Mouse (Mus musculus) urinary bladder, postnatal 36 days (tissue): ENCODE data around the gene Tmprss12.
A peak's percentile ranks its signal among the peaks of the same experiment; 100 is the strongest.
"Not testable (repeated sequence)": the region's sequence is repeated elsewhere in the genome, so short reads cannot be mapped to it uniquely, and the experiment has no call there.

Source experiments
- DNase-seq, 2 experiments: peaks; one replicate each; pipeline ENCODE4 v3.0.0; 2022; ENCODE audit warnings: low spot score in 2 of 2, mixed read lengths in 1 of 2

Tmprss12 gene

DNA sequence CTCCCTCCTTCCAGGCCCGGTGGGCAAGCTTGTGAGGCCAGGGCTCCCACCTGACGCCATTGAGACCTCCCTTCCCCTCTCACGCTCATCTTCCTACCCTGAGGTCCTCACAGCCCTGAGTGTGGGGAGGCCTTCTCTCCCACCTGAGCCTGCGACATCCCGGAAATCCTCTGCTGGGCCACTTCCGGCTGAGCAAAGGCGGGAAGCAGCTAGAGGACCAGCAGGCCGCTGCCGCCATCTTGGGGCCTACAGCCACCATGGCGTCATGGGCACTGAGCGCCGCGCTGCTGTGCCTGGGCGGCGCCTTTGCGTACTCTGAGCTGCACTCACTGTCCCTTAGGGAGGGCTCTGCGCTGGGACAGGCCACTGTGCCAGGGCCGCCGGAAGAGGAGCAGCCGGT, at the start of gene Tmprss12:
Tmprss12 (plus strand) TSS at position 212 of the 400 bp plus-strand sequence.
- no peak for DNase-seq

DNA sequence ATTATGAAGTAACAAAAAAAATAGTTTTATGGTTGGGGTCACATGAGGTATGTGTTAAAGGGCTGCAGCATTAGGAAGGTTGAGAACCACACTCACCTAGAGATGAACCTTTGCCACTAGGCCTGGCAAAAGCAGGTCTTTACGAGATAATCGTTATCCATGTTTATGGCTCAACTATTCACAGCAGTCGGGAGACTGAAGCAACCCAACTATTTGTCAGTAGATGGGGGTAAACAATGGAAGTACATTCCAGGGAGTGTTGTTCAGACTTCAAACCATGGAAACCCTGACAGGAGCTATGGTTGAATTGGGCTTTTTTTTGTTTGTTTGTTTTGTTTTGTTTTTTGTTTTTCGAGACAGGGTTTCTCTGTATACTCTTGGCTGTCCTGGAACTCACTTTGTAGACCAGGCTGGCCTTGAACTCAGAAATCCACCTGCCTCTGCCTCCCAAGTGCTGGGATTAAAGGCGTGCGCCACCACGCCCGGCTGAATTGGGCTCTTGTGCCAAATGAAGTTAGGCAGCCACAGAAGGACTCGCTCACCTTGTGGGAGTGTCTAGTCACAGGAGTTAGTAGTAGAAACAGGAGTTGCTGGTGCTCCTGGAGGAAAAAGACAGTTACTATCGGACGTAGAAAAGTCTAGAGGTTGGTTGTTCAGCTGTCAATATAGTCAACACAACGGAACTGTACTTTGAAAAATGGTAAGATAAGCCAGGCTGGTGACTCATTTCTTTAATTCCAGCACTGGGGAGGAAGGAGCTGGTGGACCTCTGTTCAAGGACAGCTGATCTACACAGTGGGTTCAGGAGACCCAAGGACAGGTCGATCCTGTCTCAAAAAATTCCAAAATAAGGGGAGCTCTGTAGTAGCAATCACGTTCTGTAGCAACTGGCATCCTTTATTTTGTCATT, 48.8 kb upstream of the Tmprss12 start:
- DNase-seq = no peak

DNA sequence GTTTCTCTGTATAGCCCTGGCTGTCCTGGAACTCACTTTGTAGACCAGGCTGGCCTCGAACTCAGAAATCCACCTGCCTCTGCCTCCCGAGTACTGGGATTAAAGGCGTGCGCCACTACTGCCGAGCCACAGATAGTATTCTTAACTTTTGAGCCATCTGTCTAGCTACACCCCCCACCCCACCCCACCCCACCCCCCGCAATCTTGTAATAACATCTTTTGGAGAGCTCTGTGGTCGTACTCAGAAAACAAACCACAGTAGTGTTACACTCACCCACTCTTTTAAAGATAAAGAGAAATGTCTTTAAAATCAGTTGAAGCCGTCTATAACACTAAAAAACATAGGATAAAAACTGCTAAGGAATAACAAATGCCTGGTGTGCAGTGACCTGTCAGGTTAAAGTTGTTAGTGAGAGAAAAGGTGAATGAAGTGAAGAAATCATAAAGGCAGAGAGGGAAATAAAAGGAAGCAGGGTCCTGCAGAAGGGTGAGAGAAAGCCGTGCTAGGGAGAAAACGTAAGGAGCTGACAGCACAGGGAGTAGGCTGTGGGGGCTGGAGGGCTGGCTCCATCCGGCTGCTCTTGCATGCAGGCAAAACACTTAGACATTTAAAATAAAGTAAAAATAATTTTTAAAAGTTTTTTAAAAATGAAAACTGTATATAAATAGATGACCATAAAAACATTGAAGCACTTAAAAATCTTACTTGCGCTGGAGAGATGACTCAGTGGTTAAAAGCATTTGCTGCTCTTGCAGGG, 45.2 kb upstream of the Tmprss12 start:
- no peak for DNase-seq

DNA sequence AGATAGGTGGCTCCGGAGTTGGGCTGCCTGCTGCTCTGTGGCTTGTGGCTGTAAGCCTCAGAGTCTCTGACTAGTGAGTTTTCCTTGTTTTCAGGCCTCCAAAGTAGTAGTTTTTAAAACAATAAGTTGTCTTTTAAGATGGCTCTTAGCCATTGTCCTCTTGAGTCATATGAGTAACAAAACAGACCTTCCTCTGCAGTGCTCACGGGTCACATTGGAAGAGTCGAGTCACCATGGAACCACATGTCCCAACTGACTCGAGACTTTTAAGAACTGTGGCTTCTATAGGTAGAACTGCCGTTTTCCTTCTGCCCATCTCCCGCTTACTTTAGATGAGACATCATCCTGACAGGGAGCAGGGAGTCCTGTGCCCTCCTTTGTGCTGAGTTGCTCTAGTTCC, 43.7 kb upstream of the Tmprss12 start:
- DNase-seq = no peak

DNA sequence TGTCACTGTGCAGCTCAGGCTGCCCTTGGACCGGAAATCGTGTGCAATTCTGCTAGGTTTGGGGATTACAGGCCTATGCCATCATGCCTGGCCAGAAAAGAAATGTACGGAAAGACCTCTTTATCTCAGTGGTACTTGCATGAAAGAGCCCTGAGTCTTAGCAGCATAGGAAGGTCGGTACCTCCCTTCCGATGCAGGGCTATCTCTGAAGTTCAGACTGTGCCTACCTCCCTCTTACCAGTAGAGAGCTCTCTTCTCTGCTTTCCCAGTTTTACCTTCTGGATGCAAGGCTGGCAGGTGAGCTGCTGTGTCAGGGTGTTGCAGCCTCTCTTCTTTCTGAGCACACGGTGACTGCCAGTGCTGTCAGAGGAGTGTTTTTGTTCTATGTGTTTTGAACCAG, 38.9 kb upstream of the Tmprss12 start:
- no peak for DNase-seq

DNA sequence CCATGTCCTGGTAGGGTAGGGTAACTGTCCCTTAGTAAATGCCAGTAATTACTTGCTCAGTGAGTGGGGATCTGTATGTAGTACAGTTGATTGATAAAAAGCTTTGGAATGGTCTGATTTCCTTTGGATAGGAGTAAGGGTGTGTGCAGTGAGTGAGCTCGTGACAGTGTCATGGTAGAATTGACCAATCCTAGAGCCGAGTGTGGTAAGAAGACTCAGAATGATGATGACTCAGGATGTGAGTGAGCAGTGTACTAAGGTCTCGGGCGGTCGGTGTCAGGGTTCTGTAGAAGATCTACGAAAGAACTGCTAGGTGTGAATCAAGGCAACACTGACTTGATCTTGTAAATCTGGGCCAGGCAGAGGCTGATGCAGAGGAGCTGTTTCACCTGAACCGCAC, 34.7 kb upstream of the Tmprss12 start:
- no peak for DNase-seq

DNA sequence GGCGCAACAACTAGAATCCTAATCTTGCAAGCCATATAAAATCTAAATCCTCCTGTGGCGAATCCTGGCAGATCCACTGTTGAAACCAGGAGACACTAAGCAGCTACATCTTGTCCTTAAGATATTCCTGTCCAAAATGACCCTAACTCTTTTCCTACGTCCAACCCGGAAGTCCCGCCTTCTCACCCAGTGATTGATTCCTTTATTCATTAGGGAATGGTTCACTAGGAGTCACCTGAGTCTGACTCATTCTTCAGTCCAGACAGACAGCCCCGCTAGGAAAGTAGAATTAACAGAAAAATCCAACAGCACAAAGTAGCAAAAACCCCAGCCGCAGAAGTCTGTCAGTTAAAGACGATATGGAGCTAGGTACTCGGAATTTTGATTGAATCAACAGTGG, 33.3 kb upstream of the Tmprss12 start:
- no peak for DNase-seq

DNA sequence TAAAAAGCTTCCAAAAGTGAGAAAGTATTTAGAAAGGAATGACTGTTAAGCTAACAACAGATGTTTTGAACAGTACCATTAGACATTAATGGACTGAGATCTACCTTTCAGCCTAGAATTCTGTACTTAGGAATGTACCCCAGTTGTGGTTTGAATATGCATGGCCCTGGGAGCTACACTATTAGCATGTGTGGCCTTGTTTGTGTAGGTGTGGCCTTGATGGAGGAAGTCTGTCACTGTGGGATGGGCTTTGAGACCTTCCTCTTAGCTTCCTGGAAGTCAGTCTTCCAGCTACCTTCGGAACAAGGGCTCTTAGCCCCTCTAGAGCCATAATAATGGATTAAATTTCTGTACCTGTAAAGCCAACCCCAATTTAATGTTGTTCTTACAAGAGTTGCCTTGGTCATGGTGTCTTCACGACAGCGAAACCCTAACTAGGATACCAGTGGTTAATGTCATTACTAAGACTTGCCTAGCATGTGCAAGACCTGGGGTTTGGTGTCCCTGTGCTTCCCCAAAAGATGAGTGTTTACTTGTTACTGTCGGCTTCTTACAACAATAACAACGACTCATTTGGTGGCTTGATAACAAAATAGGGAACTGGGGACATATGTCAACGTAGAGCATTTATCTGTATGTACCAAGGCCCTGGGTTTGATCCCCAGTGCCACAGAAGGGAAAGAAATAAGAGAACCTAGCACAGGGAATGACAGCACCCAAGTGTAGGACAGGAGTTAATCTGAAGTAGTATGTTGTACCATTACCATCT, 31.8 kb upstream of the Tmprss12 start:
- no peak for DNase-seq

DNA sequence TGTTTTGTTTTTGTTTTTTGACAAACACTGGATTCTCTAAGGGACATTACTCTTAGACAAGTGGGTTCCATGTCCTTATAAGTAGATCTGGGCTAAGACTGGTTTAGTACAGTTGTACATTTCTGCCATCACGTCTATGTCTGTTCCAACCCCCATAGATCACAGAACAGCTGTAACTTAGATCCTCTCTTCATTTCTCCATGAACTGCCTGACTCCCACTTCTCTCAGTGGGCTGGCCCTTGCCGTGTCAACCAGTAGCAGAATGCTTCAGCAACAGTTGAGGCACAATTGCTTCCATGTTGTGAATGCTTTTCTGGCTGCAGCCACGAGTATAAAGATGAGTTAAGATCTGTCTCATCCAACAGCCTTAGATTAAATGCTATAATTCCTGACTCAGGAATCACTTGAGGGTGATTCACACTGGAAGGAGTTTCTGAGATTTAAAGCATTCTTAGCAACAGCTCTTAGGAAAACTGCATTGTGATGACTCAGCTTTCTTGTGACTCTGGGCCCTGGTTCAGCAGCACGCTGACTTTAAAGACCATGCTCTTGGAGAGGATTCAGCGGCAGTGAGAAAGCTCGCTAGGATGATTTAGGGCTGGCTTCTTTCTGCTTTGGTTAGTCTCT, 29.4 kb upstream of the Tmprss12 start:
- DNase-seq = peak in 1 of 2 experiments; percentile 18

DNA sequence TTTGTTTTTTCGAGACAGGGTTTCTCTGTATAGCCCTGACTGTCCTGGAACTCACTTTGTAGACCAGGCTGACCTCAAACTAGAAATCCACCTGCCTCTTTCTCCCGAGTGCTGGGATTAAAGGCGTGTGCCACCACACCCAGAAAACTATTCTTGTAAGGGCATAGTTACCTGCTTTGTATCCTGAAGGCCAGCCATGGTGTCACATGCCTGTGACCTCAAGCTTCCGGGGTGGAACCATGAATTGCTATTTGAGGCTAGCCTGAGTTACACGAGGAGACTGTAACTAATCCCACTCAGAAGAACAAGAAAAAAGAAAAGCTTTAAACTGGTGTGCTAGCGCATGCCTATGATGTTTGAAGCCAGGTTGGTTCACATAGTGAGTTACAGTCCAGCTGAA, 24.3 kb upstream of the Tmprss12 start:
- DNase-seq = no peak

DNA sequence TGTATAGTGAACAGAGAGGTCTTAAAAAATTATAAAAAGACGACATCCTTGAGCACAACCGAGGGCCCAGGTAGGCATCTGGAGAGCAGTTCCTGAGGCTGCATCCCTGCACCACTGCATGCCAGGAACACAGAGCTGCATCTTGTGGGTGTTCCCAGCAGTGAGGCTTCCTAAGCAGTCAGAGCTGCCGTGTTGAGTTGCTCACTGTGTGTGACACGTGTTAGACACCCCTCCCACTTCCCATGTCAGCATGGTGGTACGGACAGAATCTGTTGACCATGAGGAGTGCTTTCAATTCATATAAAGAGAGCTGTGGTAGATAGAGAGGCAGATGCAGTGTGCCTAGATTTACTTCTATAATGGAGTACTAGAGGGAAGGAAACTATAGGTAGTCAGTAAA, 23.3 kb upstream of the Tmprss12 start:
- no peak for DNase-seq

DNA sequence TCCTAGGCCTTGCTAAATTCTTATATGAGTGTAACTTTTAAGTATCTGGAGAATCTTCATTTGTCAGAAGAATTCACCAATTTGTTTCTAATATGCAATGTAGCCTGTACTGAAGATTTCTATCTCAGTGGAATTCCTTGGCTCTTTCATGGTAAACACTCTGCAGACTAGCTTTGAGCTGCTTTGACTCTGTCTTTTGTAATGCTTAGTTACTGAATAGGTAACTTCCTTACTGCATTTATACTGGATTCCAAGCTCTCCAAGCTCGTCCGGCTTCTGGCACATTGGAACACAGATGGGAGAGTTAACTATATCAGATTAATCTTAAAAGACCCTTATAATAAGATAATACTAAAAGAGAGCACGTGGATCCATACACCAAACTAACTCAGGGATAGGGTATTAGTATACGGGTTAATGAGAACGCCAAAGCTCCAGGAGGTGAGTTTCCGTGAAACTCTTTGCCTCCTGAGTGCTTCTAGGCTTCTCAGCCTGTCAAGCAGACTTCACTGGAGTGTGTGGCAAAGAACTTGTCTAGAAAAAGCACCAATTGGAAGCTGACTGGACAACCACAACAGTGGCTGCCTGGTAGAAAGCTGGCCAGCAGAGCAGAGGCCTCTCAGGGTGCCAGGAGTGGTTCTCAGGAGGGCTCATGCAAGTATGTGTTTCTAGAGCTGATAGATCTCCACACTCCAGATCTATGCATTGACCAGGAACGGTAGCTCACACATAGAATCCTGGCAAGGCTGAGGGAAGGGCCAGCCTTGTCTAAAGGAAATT, 21.8 kb upstream of the Tmprss12 start:
- no peak for DNase-seq

DNA sequence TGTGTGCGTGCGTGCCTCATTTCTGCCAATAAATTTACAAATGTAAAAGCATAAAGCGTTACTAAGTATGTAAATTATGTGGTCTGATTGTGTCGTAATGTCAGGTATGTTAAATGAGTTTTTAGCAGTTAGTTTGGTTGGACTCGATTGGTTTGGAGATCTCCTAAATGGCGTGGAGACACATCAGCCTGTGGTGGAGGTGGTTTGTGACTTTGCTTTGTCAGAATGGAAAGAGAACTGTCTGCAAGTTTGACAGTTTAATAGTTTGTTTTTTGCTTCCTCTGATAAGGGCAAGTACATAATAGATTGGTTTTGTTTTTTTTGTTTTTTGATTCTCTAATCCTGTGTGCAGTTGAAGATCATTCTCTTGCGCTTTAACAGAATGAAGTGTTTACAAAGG, 20.3 kb upstream of the Tmprss12 start:
- not testable (repeated sequence) for DNase-seq

DNA sequence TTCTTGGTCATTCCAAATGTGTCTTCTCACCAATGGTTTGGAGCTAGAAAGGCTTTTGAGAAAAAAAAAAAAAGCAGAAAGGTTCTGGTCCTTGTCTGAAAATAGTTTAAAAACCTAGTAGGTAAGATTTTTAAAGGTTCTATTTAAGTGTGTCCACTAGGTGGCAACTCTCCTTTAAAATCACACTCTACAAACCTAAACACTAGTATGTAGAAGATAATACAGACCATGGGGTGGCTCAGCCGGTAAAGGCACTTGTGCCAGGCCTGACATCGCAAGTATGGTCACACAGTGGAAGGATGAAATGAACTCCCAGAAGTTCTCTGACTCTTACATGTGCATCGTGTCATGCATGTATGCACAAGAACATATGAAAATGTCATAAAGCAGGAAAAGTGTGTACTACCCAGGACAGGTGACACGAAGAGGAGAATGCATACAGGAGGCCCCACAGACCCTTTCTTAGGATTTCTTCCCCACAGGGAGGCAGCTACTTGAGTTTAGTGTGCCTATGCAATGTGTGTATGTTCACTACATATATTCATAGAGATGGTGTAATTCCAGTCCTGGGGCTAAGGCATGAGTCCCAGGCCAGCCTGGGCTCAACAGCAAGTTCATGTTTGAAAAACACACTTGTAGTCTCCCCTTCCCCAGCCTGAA, 17.3 kb upstream of the Tmprss12 start:
- no peak for DNase-seq

DNA sequence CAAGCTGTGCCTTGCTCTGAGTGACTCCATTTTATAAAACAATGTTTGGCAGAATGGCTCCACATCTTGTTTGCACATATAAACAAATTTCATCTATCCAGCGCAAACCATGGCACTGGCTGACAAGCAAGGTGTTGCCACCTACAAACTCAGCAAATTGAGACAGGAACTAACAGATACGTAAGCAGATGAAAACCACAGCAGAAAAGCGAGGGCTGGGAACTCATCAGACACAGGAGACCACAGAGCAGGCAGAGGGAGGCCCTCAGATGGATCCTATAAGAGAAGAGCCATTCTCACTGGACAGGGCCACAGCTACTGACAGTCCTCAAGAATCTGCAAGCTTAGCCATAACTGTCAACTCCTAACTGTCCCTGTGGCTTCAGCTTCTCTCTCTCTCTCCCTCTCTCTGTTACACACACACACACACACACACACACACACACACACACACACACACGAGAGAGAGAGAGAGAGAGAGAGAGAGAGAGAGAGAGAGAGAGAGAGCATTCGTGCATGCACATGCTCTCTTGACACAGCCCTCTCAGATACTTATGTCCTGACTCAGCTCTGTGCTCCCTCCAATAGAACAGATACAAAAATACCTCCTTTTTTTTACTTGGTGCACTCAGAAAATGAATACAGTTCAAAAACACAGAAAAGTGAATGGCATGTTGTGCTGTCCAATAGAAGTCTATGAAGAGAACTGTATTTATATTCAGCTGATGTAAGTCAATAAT, 14.9 kb upstream of the Tmprss12 start:
- no peak for DNase-seq

DNA sequence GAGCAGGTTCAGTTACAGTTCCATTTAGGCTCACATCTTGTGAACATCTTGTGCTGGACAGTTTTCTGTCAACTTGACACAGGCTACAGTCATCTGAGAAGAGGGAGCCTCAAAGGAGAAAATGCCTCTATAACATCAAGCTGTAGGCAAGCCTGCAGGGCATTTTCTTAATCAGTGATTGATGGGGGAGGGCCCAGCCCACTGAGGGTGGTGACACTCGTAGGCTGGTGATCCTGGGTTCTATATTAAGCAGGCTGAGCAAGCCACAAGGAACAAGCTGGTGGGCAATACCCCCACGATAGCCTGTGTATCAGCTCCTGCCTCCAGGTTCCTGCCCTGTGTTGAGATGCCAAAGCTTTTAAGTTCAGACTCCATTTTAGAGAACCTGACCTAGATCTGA, 11.7 kb upstream of the Tmprss12 start:
- no peak for DNase-seq

DNA sequence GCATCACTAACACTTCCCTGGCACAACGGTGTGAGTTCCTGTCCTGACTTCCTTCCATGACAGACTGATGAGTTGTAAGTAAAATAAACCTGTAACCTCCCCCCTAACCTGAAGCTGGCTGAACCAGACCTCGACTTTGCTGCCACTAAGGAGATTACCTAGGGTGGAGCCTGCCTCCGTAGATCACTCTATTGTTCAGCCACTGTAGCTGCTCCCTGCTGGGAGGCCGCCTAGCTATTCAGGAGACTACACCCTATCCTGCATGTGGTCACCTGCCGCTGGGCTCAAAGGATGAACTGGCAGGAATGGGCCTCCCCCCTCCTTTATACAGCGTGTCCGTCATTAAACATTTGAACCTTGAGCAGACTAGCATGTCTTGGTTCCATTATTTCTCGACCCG, 10.9 kb upstream of the Tmprss12 start:
- DNase-seq = no peak

DNA sequence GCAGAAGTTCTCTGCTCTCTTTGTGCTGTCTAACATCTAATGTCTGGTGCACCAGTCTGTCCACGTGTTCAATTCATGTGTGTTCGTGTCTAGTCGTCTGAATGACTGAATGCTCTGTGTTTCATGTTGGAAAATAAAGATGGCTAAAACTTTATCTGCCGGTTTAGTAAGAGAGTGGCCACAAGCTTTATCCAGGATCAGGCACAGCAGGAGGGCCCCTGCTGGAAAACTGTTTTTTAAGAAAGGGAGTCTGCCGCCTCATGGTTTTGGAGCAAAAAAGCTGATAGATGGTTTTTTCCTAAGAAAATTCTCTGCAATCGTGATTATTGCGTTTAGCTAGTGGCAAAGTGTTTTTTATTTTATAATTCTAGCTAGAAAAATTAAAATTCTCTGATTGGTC, 10.0 kb upstream of the Tmprss12 start:
- DNase-seq = not testable (repeated sequence)

DNA sequence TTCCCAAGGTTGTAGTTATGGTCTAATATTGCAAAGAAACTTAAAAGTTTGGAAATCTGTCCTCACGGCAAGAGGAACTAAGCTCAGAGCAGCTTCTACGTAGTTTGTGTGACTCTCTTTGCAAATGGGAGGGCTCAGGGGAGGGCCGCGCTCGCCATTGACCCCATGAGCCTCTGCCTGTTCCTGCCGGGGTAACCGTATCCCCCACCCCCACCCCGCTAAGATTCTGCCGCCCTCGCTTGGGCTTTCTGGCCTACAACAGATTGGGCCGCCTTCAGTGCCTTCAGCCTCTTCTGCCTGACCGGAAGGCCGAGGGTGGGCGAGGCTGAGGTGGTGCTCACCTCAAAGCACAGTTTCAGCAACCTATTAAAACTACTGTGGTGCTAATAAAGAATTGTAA, 9.2 kb upstream of the Tmprss12 start:
- DNase-seq = no peak
